Mouse (Mus musculus) embryonic facial prominence, embryonic 14.5 days (tissue): Measurements from ENCODE around the gene Popdc2. TPM values are rescaled to one million over a fixed set of nuclear protein-coding genes. Genes with fewer than 3 reads are reported as not detected.

Source experiments
- ATAC-seq: fragments of 200-750 bp; cut with Nextera tagmentation; 2 replicates; pipeline ENCODE4 v1.8.0; 2017; ENCODE audit warnings: low read depth, moderate number of reproducible peaks, moderate TSS enrichment
- DNase-seq: peaks from one replicate; pipeline ENCODE4 v3.0.0-alpha.2; 2015; ENCODE audit warnings: low spot score
- H3K27ac ChIP-seq: fragments of 300-500 bp; sonication (generic); replicated peaks from 2 replicates; pipeline ENCODE4 v1.5.1; 2014; ENCODE audit warnings: low read depth, mild to moderate bottlenecking, low read length, moderate library complexity
- H3K27me3 ChIP-seq: fragments of 300-500 bp; sonication (generic); replicated peaks from 2 replicates; pipeline ENCODE4 v1.6.1; 2014; ENCODE audit warnings: low read length; ENCODE audit not compliant: control insufficient read depth, insufficient read depth
- H3K36me3 ChIP-seq: fragments of 300-500 bp; sonication (generic); 2 replicates; pipeline ENCODE4 v1.6.1; 2014; ENCODE audit warnings: low read length, mixed read lengths; ENCODE audit not compliant: control insufficient read depth, insufficient read depth
- H3K4me1 ChIP-seq: fragments of 300-500 bp; sonication (generic); 2 replicates; pipeline ENCODE4 v1.6.1; 2014; ENCODE audit warnings: antibody characterized with exemption, low read length; ENCODE audit not compliant: control insufficient read depth, insufficient read depth
- H3K4me2 ChIP-seq: fragments of 300-500 bp; sonication (generic); 2 replicates; pipeline ENCODE4 v1.6.1; 2014; ENCODE audit warnings: low read depth, mild to moderate bottlenecking, low read length, moderate library complexity, mixed read lengths
- H3K4me3 ChIP-seq: fragments of 300-500 bp; sonication (generic); 2 replicates; pipeline ENCODE4 v1.5.1; 2014; ENCODE audit warnings: low read depth, mild to moderate bottlenecking, low read length
- H3K9ac ChIP-seq: fragments of 300-500 bp; sonication (generic); 2 replicates; pipeline ENCODE4 v1.6.1; 2014; ENCODE audit warnings: low read depth, mild to moderate bottlenecking, low read length, moderate library complexity, mixed read lengths
- H3K9me3 ChIP-seq: fragments of 300-500 bp; sonication (generic); 2 replicates; pipeline ENCODE4 v1.6.1; 2016; ENCODE audit warnings: low read length; ENCODE audit not compliant: control insufficient read depth
- WGBS: fragments of 180-500 bp; shearing (Covaris S2); extraction: QIAGEN DNeasy Blood & Tissue Kit; methylation state at CpG from one replicate; pipeline ENCODE4 v1.1.7; 2014; 5-methylcytosine and 5-hydroxymethylcytosine counted together
- polyA plus RNA-seq: library from polyadenylated mRNA; unstranded; fragments of >200 nt; fragmentation: Nextera tagmentation; extraction: Ambion mirVana; gene quantifications from 2 replicates; pipeline ENCODE4 v1.2.1, GENCODE M21; 2014

Popdc2 gene
- polyA plus RNA-seq, 1 experiment from 2014 or later = 12.8 TPM

- Histone ChIP-seq H3K27ac (no peak overlapping the region), H3K4me3 (no peak overlapping the region), H3K9ac (no peak overlapping the region), H3K4me2 (no peak overlapping the region), H3K4me1 (no peaks in the 10 kb centered on the region; the same call in 1 of the 2 replicates), H3K9me3 (no peaks in the 10 kb centered on the region), H3K27me3 (no peaks in the 10 kb centered on the region), H3K36me3 (no peaks in the 10 kb centered on the region)
- 73% methylated on average over 8 of the region's 8 CpGs for WGBS
- ATAC-seq = peak; percentile 83; the same call in 1 of the 2 replicates
- DNase-seq = peak; percentile 68
Measured at GRCm38 (mm10) chr16:38370633-38371374, 8.8 kb downstream of the Popdc2 start.

GRCm38 (mm10) chr16:38371705-38372296 is 9.8 kb downstream of the Popdc2 start:
- 88% methylated on average over 15 of the region's 15 CpGs for WGBS
- H3K4me3 ChIP-seq = no peak overlapping the region
- H3K36me3 ChIP-seq = no peaks in the 10 kb centered on the region
- H3K9me3 ChIP-seq = no peaks in the 10 kb centered on the region
- ATAC-seq (no peak), DNase-seq (no peak)
- peaks cover 8% of the 10 kb centered on the region for H3K4me1 ChIP-seq
- no peak overlapping the region for H3K9ac ChIP-seq
- no peak overlapping the region for H3K4me2 ChIP-seq
- H3K27me3 ChIP-seq = no peaks in the 10 kb centered on the region
- H3K27ac ChIP-seq = no peak overlapping the region

DNA sequence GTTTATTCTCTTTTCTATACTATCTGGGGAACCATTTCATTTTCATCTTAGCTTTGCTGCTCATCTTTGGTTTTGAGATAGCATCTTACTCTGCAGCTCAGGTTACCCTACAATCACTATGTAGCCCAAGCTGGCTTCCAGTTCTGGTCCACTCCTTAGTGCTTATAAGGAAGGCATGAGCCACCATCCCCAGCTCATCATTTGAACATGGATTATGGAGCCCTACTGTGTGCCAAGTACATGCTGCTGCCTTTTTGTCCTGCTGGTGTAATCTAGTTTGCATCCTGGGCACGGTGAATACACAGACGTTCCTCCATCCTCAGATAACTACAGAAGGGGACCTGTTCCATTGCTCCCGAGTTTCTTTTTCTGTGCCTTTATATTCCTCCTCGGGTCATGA is 10.9 kb downstream of the Popdc2 start:
- H3K36me3 ChIP-seq = no peaks in the 10 kb centered on the region
- no peak overlapping the region for H3K27ac ChIP-seq
- no peak for DNase-seq
- 90% methylated on average over 4 of the region's 4 CpGs for WGBS
- H3K4me3 ChIP-seq = no peak overlapping the region
- no peak for ATAC-seq
- H3K27me3 ChIP-seq = no peaks in the 10 kb centered on the region
- no peak overlapping the region for H3K4me2 ChIP-seq
- H3K9me3 ChIP-seq = no peaks in the 10 kb centered on the region
- H3K4me1 ChIP-seq = peaks cover 13% of the 10 kb centered on the region
- no peak overlapping the region for H3K9ac ChIP-seq

- Histone ChIP-seq H3K27me3 (no peaks in the 10 kb centered on the region), H3K4me3 (no peak overlapping the region), H3K27ac (no peak overlapping the region), H3K36me3 (no peaks in the 10 kb centered on the region), H3K9me3 (no peaks in the 10 kb centered on the region), H3K4me1 (peaks cover 13% of the 10 kb centered on the region), H3K4me2 (no peak overlapping the region), H3K9ac (no peak overlapping the region)
- ATAC-seq = no peak
- DNase-seq = no peak
- WGBS = 84% methylated on average over 10 of the region's 10 CpGs
Measured at GRCm38 (mm10) chr16:38373439-38373838, 11.4 kb downstream of the Popdc2 start.

DNA sequence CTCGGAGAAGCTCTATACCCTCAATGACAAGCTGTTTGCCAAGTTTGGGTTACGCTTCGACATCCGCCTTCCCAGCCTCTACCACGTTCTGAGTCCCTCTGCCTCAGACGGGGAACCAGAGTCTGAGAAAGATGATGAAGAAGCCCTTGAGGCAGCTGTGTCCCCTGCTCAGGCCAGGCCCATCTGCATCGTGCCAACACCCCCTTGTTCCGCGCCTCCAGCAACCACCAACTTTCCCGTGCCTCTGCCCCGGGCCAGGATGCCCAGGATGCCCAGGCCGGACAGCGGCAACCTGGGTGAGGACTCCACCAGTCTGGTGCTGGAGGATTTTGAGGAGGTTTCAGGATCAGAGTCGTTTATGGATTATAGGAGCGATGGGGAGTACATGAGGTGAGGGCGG is 11.9 kb downstream of the Popdc2 start:
- DNase-seq = no peak
- H3K4me3 ChIP-seq = no peak overlapping the region
- no peaks in the 10 kb centered on the region for H3K27me3 ChIP-seq
- H3K9ac ChIP-seq = no peak overlapping the region
- H3K9me3 ChIP-seq = no peaks in the 10 kb centered on the region
- H3K27ac ChIP-seq = no peak overlapping the region
- no peak for ATAC-seq
- H3K36me3 ChIP-seq = no peaks in the 10 kb centered on the region
- H3K4me2 ChIP-seq = peak overlapping the region; percentile 24
- WGBS = 82% methylated on average over 16 of the region's 16 CpGs
- peaks cover 13% of the 10 kb centered on the region for H3K4me1 ChIP-seq

DNA sequence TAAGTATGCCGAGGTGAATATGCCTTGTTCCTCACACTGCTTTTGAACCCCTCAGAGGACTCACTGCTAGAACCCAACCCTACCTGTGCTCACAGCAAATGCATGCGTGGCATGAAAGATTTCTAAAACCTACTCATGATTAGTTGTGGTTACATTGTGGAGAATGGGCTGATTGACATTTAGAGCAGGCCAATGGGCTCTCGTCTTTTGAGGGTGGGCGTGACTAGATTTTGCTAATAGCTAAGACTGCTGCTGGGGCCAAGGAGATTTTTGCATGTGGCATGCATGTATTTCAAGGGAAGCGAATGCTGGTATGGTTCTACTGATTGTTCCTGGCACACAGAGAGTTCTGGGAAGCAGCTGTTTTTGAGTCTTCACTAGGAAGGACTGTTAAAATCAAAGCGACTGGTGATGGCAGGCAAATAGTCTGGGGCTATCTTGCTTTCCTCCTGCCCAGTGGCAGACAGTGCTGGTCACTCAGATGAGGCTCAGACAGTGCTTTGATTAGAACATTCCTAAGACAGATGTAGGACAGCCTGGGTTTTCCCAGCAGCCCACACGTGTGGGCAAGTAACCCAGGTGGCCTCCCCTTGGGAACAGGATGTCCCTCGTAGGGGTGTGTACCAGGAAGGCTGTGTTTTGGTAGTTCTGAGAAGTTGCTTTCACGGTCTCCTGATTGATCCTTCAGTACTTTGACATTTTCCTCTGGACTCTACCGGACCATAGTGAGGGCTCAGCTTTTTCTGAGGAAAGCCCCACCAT is 12.6 kb downstream of the Popdc2 start:
- no peak overlapping the region for H3K27ac ChIP-seq
- WGBS = 72% methylated on average over 10 of the region's 10 CpGs
- H3K4me1 ChIP-seq = peaks cover 13% of the 10 kb centered on the region
- ATAC-seq (no peak), DNase-seq (peak; percentile 36)
- H3K9me3 ChIP-seq = no peaks in the 10 kb centered on the region
- H3K9ac ChIP-seq = no peak overlapping the region
- H3K36me3 ChIP-seq = no peaks in the 10 kb centered on the region
- peak overlapping the region; percentile 24 for H3K4me2 ChIP-seq
- H3K4me3 ChIP-seq = no peak overlapping the region
- no peaks in the 10 kb centered on the region for H3K27me3 ChIP-seq

DNA sequence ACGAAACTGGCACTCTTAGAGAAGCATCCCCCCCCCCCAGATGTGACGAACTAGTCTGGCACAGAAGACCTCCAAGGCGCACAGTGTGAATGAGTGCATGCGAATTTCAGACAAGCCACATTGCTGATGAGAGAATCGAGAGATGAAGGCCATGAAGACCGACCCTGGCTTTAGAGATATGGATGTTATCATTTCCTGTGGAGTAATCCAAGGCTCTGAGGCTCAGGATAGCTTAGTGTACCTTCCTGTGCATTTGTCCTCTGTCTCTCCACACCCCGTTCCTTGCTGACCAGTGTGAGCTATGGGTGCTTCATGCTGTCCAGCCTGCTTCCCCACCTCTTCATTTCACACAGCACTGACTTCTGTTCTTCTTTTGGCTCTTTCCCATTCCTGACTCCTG is 13.2 kb downstream of the Popdc2 start:
- no peaks in the 10 kb centered on the region for H3K9me3 ChIP-seq
- H3K4me3 ChIP-seq = no peak overlapping the region
- peaks cover 13% of the 10 kb centered on the region for H3K4me1 ChIP-seq
- no peak overlapping the region for H3K27ac ChIP-seq
- ATAC-seq (no peak), DNase-seq (no peak)
- H3K4me2 ChIP-seq = no peak overlapping the region
- no peaks in the 10 kb centered on the region for H3K27me3 ChIP-seq
- no peak overlapping the region for H3K9ac ChIP-seq
- 85% methylated on average over 7 of the region's 7 CpGs for WGBS
- no peaks in the 10 kb centered on the region for H3K36me3 ChIP-seq

DNA sequence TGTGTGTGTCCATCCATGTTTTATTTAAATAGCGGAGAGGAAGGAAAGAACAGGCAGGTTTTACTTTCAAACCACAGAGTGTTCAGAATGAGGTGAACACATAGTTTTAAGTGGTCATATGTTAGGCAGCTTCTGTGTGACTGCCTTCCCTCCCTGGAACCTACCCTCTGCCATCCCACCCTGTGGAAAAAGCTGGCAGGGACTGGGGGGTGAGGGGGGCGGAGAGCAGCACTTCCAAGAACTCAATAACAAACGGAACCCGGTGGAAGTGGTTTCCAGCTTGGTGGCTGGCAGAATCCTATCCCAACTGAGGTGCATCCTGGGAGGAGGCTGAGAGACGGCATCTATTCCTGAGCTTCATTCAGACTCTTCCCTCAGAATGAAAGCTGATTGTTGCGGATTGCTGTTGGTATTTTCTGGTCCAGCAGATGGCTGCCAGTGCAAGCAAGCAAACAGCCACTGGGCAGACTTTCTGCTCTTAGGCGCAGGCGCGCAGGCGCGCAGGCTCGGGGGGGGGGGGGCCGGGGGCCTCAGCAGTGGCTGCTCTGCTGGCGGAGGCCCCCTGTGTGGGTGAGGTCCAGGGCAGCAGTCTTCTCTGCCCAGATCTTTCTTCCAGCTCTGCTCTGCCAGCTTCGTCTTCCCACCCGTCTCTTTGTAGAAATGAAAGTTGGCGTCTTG is 14.3 kb downstream of the Popdc2 start:
- peak overlapping the region; percentile 28 for H3K4me3 ChIP-seq
- no peaks in the 10 kb centered on the region for H3K9me3 ChIP-seq
- DNase-seq = peak; percentile 83
- H3K27ac ChIP-seq = peak overlapping the region; percentile 77
- H3K36me3 ChIP-seq = no peaks in the 10 kb centered on the region
- ATAC-seq = peak; percentile 89
- 23% methylated on average over 16 of the region's 17 CpGs for WGBS
- H3K4me2 ChIP-seq = peak overlapping the region; percentile 56
- H3K27me3 ChIP-seq = no peaks in the 10 kb centered on the region
- H3K9ac ChIP-seq = peak overlapping the region; percentile 58
- H3K4me1 ChIP-seq = peaks cover 13% of the 10 kb centered on the region
